Mouse (Mus musculus): ENCODE results near the gene Ush1g.

Gene Ush1g

GRCm38 (mm10) chr11:115321906-115322693, at the start of gene Ush1g:
Gene Ush1g, minus strand, starts transcription at chr11:115322041.
- ChIA-PET POLR2A (interaction anchor here in 3 of 4 experiments (0.5 to 1.1 kb wide), 8 partner anchors 17 to 1073 kb away, joined by 3 to 5 read pairs (median 4); partner anchors contain the start of gene Fdxr (in 1 of the 3)), CTCF (interaction anchor here (0.6 to 2.2 kb wide), 38 partner anchors 8 to 1501 kb away, joined by 3 to 27 read pairs (median 3); partner anchors contain the start of genes Otop3 (in 2 of the 4), Fads6 (in 1 of the 4), Hid1 (in 1 of the 4) and Otop2 (in 1 of the 4))

GRCm38 (mm10) chr11:115371354-115371753, 49.5 kb upstream of the Ush1g start:
- CTCF ChIA-PET: interaction anchor here in 1 of 4 experiments (1.0 kb wide), 1 partner anchor 17 kb away, joined by 3 read pairs; no protein-coding TSS in a partner anchor
- POLR2A ChIA-PET: interaction anchor here in 1 of 4 experiments (0.6 kb wide), 1 partner anchor 25 kb away, joined by 3 read pairs; no protein-coding TSS in a partner anchor

- CTCF ChIA-PET: interaction anchor here in 2 of 4 experiments (1.0 to 1.4 kb wide), 3 partner anchors 11 to 16 kb away, joined by 3 to 4 read pairs (median 4); no protein-coding TSS in a partner anchor
- POLR2A ChIA-PET: interaction anchor here in 2 of 4 experiments (0.5 to 1.3 kb wide), 3 partner anchors 24 to 338 kb away, joined by 3 to 4 read pairs (median 3); partner anchors contain the start of gene Grb2 (in 1 of the 2)
These were observed 48.5 kb upstream of the Ush1g start for GRCm38 (mm10) chr11:115370368-115370767.

GRCm38 (mm10) chr11:115367395-115367944, 45.6 kb upstream of the Ush1g start, which contains the start of gene Hid1:
Gene Hid1, minus strand, starts transcription at chr11:115367756.
- CTCF ChIA-PET: interaction anchor here (0.6 to 3.0 kb wide), 13 partner anchors 9 to 68 kb away, joined by 3 to 17 read pairs (median 4); partner anchors contain the start of genes Cdr2l (in 2 of the 4) and Ush1g (in 1 of the 4)
- POLR2A ChIA-PET: interaction anchor here in 2 of 4 experiments (0.8 to 2.6 kb wide), 14 partner anchors 8 to 657 kb away, joined by 3 to 11 read pairs (median 4); partner anchors contain the start of genes Cdr2l (in 2 of the 2), Jpt1 (in 2 of the 2) and Slc9a3r1 (in 1 of the 2)

GRCm38 (mm10) chr11:115366706-115367394, 45.0 kb upstream of the Ush1g start:
- ChIA-PET POLR2A (interaction anchor here (0.6 to 2.6 kb wide), 19 partner anchors 8 to 658 kb away, joined by 3 to 11 read pairs (median 4); partner anchors contain the start of genes Cdr2l (in 2 of the 4), Jpt1 (in 2 of the 4), Fdxr (in 1 of the 4) and Slc9a3r1 (in 1 of the 4)), CTCF (interaction anchor here (0.5 to 3.0 kb wide), 22 partner anchors 9 to 1895 kb away, joined by 3 to 23 read pairs (median 4); partner anchors contain the start of gene Cdr2l (in 2 of the 4))

- ChIA-PET CTCF (interaction anchor here (0.5 to 3.0 kb wide), 19 partner anchors 8 to 1896 kb away, joined by 3 to 23 read pairs (median 5); partner anchors contain the start of gene Cdr2l (in 2 of the 4)), POLR2A (interaction anchor here (0.6 to 2.1 kb wide), 13 partner anchors 10 to 581 kb away, joined by 3 to 11 read pairs (median 4); partner anchors contain the start of genes Jpt1 (in 2 of the 4), Cdr2l (in 1 of the 4) and Fdxr (in 1 of the 4))
These were observed 44.3 kb upstream of the Ush1g start for GRCm38 (mm10) chr11:115366039-115366705.

- ChIA-PET POLR2A (interaction anchor here in 2 of 4 experiments (0.9 to 1.5 kb wide), 4 partner anchors 14 to 150 kb away, joined by 3 to 5 read pairs (median 4); partner anchors contain the start of genes Cdr2l (in 1 of the 2) and Jpt1 (in 1 of the 2)), CTCF (interaction anchor here in 3 of 4 experiments (0.9 to 2.5 kb wide), 4 partner anchors 9 to 18 kb away, joined by 3 to 14 read pairs (median 8); partner anchors contain the start of gene Cdr2l (in 1 of the 3))
These were observed 42.3 kb upstream of the Ush1g start for GRCm38 (mm10) chr11:115364136-115364535.

- ChIA-PET CTCF (interaction anchor here in 3 of 4 experiments (0.6 to 3.6 kb wide), 4 partner anchors 10 to 61 kb away, joined by 4 to 19 read pairs (median 9); no protein-coding TSS in a partner anchor), POLR2A (interaction anchor here in 2 of 4 experiments (1.0 to 1.4 kb wide), 3 partner anchors 8 to 177 kb away, joined by 3 to 5 read pairs (median 4); partner anchors contain the start of gene Hid1 (in 1 of the 2))
These were observed 37.9 kb upstream of the Ush1g start for GRCm38 (mm10) chr11:115359726-115360125.

- ChIA-PET CTCF (interaction anchor here in 2 of 4 experiments (0.8 to 3.6 kb wide), 9 partner anchors 9 to 187 kb away, joined by 3 to 19 read pairs (median 3); partner anchors contain the start of genes Fdxr (in 1 of the 2) and Hid1 (in 1 of the 2)), POLR2A (interaction anchor here in 2 of 4 experiments (0.7 to 1.7 kb wide), 6 partner anchors 8 to 177 kb away, joined by 3 to 6 read pairs (median 4); partner anchors contain the start of genes Hid1 (in 1 of the 2) and Jpt1 (in 1 of the 2))
These were observed 37.5 kb upstream of the Ush1g start for GRCm38 (mm10) chr11:115359293-115359692.

GRCm38 (mm10) chr11:115358468-115358867, 36.6 kb upstream of the Ush1g start:
- ChIA-PET CTCF (interaction anchor here (0.6 to 3.6 kb wide), 25 partner anchors 8 to 205 kb away, joined by 3 to 19 read pairs (median 3); partner anchors contain the start of genes Hid1 (in 2 of the 4), Armc7 (in 1 of the 4), Fads6 (in 1 of the 4) and Fdxr (in 1 of the 4)), POLR2A (interaction anchor here in 2 of 4 experiments (0.7 to 1.7 kb wide), 7 partner anchors 8 to 178 kb away, joined by 3 to 6 read pairs (median 4); partner anchors contain the start of genes Hid1 (in 1 of the 2) and Jpt1 (in 1 of the 2))

GRCm38 (mm10) chr11:115354183-115354582, 32.3 kb upstream of the Ush1g start:
- CTCF ChIA-PET: interaction anchor here (0.6 to 5.9 kb wide), 108 partner anchors 8 to 671 kb away, joined by 3 to 50 read pairs (median 4); partner anchors contain the start of genes Hid1 (in 3 of the 4), Slc9a3r1 (in 3 of the 4), Ush1g (in 3 of the 4) and Grin2c (in 2 of the 4)
- POLR2A ChIA-PET: interaction anchor here in 3 of 4 experiments (0.6 to 1.5 kb wide), 8 partner anchors 21 to 479 kb away, joined by 3 to 5 read pairs (median 4); partner anchors contain the start of genes Fdxr (in 1 of the 3), Jpt1 (in 1 of the 3) and Ush1g (in 1 of the 3)

GRCm38 (mm10) chr11:115353375-115353774, 31.5 kb upstream of the Ush1g start:
- POLR2A ChIA-PET: interaction anchor here in 2 of 4 experiments (0.6 to 1.5 kb wide), 4 partner anchors 31 to 160 kb away, joined by 3 to 5 read pairs (median 4); partner anchors contain the start of genes Fdxr (in 1 of the 2), Jpt1 (in 1 of the 2) and Ush1g (in 1 of the 2)
- CTCF ChIA-PET: interaction anchor here (0.5 to 5.9 kb wide), 48 partner anchors 8 to 272 kb away, joined by 3 to 50 read pairs (median 6); partner anchors contain the start of genes Ush1g (in 3 of the 4), Hid1 (in 2 of the 4), Fads6 (in 1 of the 4) and Fdxr (in 1 of the 4)

- ChIA-PET POLR2A (interaction anchor here in 2 of 4 experiments (0.7 to 1.7 kb wide), 3 partner anchors 8 to 187 kb away, joined by 3 to 8 read pairs (median 3); partner anchors contain the start of gene Slc9a3r1 (in 1 of the 2)), CTCF (interaction anchor here in 1 of 4 experiments (0.5 to 2.0 kb wide), 3 partner anchors 8 to 29 kb away, joined by 3 to 4 read pairs (median 4); no protein-coding TSS in a partner anchor)
These were observed 28.1 kb upstream of the Ush1g start for GRCm38 (mm10) chr11:115349976-115350375.

- ChIA-PET CTCF (interaction anchor here (0.5 to 1.9 kb wide), 12 partner anchors 9 to 379 kb away, joined by 3 to 10 read pairs (median 4); partner anchors contain the start of gene Slc9a3r1 (in 1 of the 4)), POLR2A (interaction anchor here in 3 of 4 experiments (0.6 to 1.7 kb wide), 5 partner anchors 16 to 188 kb away, joined by 3 to 8 read pairs (median 4); partner anchors contain the start of genes Fads6 (in 1 of the 3) and Slc9a3r1 (in 1 of the 3))
These were observed 26.9 kb upstream of the Ush1g start for GRCm38 (mm10) chr11:115348681-115349248.

Measured in embryonic stem cell, embryonic (primary cell).